In the genomic region with DNA sequence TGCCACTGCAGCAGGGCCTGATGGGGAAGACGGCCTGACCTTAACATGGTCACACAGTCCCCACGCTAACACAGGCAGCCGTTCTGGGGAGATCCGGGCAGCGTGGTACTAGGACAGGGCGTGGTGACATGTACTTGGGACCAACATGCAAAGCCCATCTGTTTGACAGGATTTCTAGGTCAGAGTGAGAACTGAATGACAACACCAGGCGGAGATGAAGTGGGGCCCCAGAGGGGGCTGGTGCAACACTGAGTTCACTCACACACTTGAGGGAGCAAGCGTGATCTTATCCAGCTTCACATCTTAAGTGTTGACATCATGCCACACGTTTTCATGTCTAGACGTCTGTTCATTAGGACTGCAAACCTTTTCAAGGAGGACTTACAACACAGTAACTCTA, we compare ENCODE assay signal across 19 mouse cellular contexts.
A peak's percentile ranks its signal among the peaks of the same experiment; 100 is the strongest.
DNase-seq lines count a peak whose midpoint lies in the region; ATAC-seq and TF ChIP-seq lines count a peak whose summit lies in the region.
"Had no signal": no experiment of that assay in that cellular context is flagged by ENCODE, and none has a peak within 500 bp of the region (broad histone marks: within the 10 kb centered on the region; RNA-seq: fewer than 3 reads in every experiment).

No protein-coding gene starts in this region.

- no peaks in the 10 kb centered on the region for H3K9me3 ChIP-seq in hindbrain, embryonic 10.5 days
- H3K9me3 ChIP-seq in hindbrain, embryonic 11.5 days (ENCODE audit: control insufficient read depth, low read length) = no peaks in the 10 kb centered on the region
- H3K9me3 ChIP-seq: embryonic facial prominence, embryonic 15.5 days; heart, embryonic 12.5 days; lung, embryonic 15.5 days; midbrain, embryonic 12.5 days; neural tube, embryonic 15.5 days had no signal

- no peak for TF ChIP-seq POLR2A in thymus, adult 2 months (IDR thresholded peaks at IDR 0.05; ENCODE audit: control insufficient read depth, extremely low read depth, insufficient read depth, low read length, poor library complexity)

- H3K27me3 ChIP-seq in hindbrain, embryonic 10.5 days (ENCODE audit: insufficient read depth, poor library complexity, severe bottlenecking) = no peaks in the 10 kb centered on the region
- no peaks in the 10 kb centered on the region for H3K27me3 ChIP-seq in hindbrain, embryonic 11.5 days (ENCODE audit: control insufficient read depth, insufficient read depth, low read length)
- H3K27me3 ChIP-seq in thymus, adult 2 months (ENCODE audit: control insufficient read depth, insufficient read depth, low read length) = no peaks in the 10 kb centered on the region
- H3K27me3 ChIP-seq: embryonic facial prominence, embryonic 15.5 days; heart, embryonic 12.5 days; lung, embryonic 15.5 days; neural tube, embryonic 15.5 days had no signal

- no peak overlapping the region for H3K9ac ChIP-seq in hindbrain, embryonic 11.5 days (ENCODE audit: low read depth, low read length)
- H3K9ac ChIP-seq: embryonic facial prominence, embryonic 15.5 days; heart, embryonic 12.5 days; lung, embryonic 15.5 days; midbrain, embryonic 12.5 days; neural tube, embryonic 15.5 days had no signal

- H3K27ac ChIP-seq in hindbrain, embryonic 10.5 days = 0 out of 2 replicates have a peak overlapping the region, but pooled peaks have one; percentile 17
- no peak overlapping the region for H3K27ac ChIP-seq in hindbrain, embryonic 11.5 days (ENCODE audit: low read depth, low read length)
- H3K27ac ChIP-seq in thymus, adult 2 months (ENCODE audit: control insufficient read depth, insufficient read depth, low read length) = no peak overlapping the region
- H3K27ac ChIP-seq: embryonic facial prominence, embryonic 15.5 days; lung, embryonic 15.5 days; midbrain, embryonic 12.5 days; neural tube, embryonic 15.5 days had no signal

- no peak overlapping the region for H3K4me2 ChIP-seq in hindbrain, embryonic 11.5 days (replicated peaks; ENCODE audit: low read depth, low read length)
- H3K4me2 ChIP-seq: embryonic facial prominence, embryonic 15.5 days; heart, embryonic 12.5 days; lung, embryonic 15.5 days; midbrain, embryonic 12.5 days; neural tube, embryonic 15.5 days had no signal

- no peak for TF ChIP-seq CTCF in thymus, adult 2 months (IDR thresholded peaks at IDR 0.05; ENCODE audit: borderline replicate concordance, control insufficient read depth, extremely low read depth, insufficient read depth, low read length, poor library complexity)

- no peaks in the 10 kb centered on the region for H3K36me3 ChIP-seq in hindbrain, embryonic 10.5 days
- no peaks in the 10 kb centered on the region for H3K36me3 ChIP-seq in hindbrain, embryonic 11.5 days (ENCODE audit: control insufficient read depth, insufficient read depth, low read length)
- no peaks in the 10 kb centered on the region for H3K36me3 ChIP-seq in thymus, adult 2 months (ENCODE audit: control insufficient read depth, insufficient read depth, low read length)
- H3K36me3 ChIP-seq: embryonic facial prominence, embryonic 15.5 days; heart, embryonic 12.5 days; lung, embryonic 15.5 days; midbrain, embryonic 12.5 days; neural tube, embryonic 15.5 days had no signal

- H3K4me1 ChIP-seq in hindbrain, embryonic 10.5 days (replicated peaks) = peaks cover 79% of the 10 kb centered on the region
- peaks cover 10% of the 10 kb centered on the region; the same call in 1 of the 2 replicates for H3K4me1 ChIP-seq in hindbrain, embryonic 11.5 days (replicated peaks; ENCODE audit: control insufficient read depth, insufficient read depth, low read length)
- peaks cover 10% of the 10 kb centered on the region for H3K4me1 ChIP-seq in thymus, adult 2 months (replicated peaks; ENCODE audit: control insufficient read depth, insufficient read depth, low read length)

- ATAC-seq in hindbrain, embryonic 11.5 days (ENCODE audit: low FRiP score) = no peak
- ATAC-seq: inflammation-experienced regulatory T-cells, adult 6 months; Patski had no signal

- DNase-seq in hindbrain, embryonic 10.5 days (ENCODE audit: low spot score) = no peak
- DNase-seq in hindbrain, embryonic 11.5 days (ENCODE audit: low spot score) = no peak
- DNase-seq in ovary, postnatal 36 days (ENCODE audit: low spot score) = peak; percentile 26
- no peak for DNase-seq in ovary, postnatal 10 days (ENCODE audit: low spot score)
- peak; percentile 37 for DNase-seq in thymus, adult 2 months
- no peak for DNase-seq in right cerebral cortex, adult 18-20 months
- no peak for DNase-seq in liver
- DNase-seq: cerebellum, adult 9-11 months; heart, postnatal 4 days; kidney, adult 8-10 months; kidney, postnatal 4 days; spleen, adult 18-20 months had no signal

- no peak overlapping the region for H3K4me3 ChIP-seq in hindbrain, embryonic 10.5 days
- H3K4me3 ChIP-seq in hindbrain, embryonic 11.5 days (ENCODE audit: low read depth, low read length) = no peak overlapping the region
- H3K4me3 ChIP-seq in thymus, adult 2 months (ENCODE audit: control insufficient read depth, insufficient read depth, low read length) = no peak overlapping the region
- H3K4me3 ChIP-seq: embryonic facial prominence, embryonic 15.5 days; heart, embryonic 12.5 days; lung, embryonic 15.5 days; midbrain, embryonic 12.5 days; neural tube, embryonic 15.5 days had no signal

- WGBS in hindbrain, embryonic 10.5 days = 91% methylated on average over 10 of the region's 10 CpGs
- 83% methylated on average over 10 of the region's 10 CpGs for WGBS in hindbrain, embryonic 11.5 days
- WGBS in thymus, adult 2 months = 90% methylated on average over 10 of the region's 10 CpGs

Comparison
In these comparisons a context has a peak if more than half of its experiments do, and no peak if none do; other contexts are left out.
1. DNase-seq: peak in ovary, postnatal 36 days (single experiment) and thymus, adult 2 months (single experiment); none in hindbrain, embryonic 10.5 days (single experiment), hindbrain, embryonic 11.5 days (single experiment), ovary, postnatal 10 days (single experiment), right cerebral cortex, adult 18-20 months (single experiment) and liver (single experiment).